Mouse (Mus musculus): ENCODE measurements around the gene Usp13.

The Usp13 gene

DNA sequence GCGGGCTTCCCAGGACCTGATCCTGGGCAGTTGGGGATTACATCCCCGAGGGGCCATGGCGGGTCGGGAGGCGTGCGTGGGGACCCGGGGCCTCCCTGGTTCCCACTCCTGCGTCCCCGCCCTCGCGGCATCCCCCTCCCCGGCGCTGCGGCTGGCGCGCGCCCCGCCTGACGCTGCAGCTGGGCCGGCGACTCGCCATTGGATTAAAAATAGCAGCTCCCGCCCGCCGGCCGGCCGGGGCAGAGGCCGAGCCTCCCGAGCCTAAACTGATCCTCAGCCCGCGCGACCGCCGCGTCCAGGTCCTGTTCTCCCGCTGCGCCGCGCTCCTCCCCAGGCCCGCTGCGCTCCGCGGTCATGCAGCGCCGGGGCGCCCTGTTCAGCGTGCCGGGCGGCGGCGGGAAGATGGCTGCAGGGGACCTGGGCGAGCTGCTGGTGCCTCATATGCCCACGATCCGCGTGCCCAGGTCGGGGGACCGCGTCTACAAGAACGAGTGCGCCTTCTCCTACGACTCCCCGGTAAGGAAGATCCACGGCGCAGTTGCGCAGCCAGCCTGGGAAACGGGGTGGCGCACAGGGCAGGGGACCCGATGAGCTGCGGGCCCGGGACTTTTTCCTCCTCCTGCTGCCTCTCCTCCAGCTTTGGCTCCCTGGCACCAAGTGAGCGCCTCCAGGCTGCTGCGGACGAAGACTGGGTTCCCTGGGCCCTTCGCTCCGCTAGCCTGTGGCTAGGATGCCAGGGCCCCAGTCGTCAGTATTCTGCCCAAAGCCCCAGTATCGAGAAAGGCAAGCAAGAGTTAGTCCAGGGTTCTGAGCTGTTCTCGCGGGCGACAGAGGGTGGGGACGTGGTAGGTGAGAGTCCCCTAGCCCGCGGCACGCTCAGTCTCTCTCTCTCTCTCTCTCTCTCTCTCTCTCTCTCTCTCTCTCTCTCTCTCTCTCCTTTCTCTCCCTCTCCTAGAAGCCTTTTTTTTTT, at the start of gene Usp13:
Gene Usp13 (plus strand): TSS at position 190 of the 970 bp plus-strand sequence.
- no peak for DNase-seq (ENCODE audit: extremely low read depth, low read depth, low spot score)

DNA sequence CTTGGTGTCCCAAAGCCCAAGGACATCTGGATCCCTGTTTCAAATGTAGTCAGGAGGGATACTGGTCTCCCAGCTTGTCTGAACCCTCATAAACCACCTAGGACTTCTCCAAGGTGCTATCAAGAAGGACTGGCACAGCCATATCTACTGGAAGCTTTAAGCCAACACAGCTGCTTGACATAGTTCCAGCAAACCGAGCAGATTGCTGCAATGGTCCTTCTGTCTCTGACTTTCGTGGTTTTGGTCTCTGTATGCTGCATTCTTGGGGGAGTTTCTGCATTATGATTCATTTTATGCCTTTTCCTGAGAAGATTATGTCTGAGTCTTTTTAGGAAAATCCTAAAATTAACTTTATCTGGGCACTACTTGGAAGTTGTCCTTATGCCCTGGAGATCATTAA, 46.6 kb upstream of the Usp13 start:
- DNase-seq (ENCODE audit: extremely low read depth, low read depth, low spot score), result no peak

DNA sequence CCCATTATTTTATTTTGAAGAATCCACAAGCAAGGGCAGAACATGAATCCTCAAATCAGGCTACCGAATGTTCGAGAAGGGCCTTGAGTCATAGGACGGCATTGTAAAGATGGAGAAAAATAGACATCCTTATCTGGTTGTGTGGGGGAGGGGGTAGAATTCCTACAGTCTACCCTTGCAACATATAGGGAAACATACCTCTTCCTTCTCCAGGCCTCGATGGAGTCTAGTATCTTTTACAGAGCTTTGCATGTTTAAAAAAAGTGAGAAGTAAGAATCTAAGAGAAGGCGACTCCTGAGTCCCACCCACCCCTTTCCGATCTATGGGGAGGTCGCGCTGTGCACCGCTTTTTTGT, 367 bp upstream of the Usp13 start:
- DNase-seq (ENCODE audit: extremely low read depth, low read depth, low spot score), result no peak

DNA sequence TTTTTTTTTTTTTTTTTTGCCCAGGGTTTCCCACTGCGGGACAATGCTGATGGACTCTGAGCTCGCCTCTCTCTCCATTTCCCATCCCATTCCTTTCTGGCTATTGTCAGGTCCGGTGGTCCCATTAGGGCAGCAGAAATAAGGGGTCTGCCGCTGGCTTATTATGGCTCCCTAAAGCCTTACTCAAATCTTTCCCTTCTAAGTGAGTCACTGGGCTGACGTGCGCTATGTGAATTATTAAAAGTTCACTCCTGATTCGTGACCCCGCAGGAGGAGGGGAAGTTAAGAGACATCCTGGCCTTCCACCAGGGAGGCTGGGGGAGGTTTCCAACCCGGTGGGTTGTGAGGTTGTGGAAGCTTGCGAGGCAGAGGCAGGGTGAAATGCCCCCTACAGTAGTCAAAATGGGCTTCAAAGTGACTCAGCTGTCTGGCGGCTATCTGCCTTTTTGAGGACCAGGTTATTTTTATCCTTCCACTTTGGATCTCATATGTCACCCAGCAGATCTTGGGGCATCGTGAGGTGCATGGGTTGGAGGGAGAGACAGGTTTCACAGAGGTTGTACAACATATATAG, 1.1 kb downstream of the Usp13 start:
- no peak for DNase-seq (ENCODE audit: extremely low read depth, low read depth, low spot score)

DNA sequence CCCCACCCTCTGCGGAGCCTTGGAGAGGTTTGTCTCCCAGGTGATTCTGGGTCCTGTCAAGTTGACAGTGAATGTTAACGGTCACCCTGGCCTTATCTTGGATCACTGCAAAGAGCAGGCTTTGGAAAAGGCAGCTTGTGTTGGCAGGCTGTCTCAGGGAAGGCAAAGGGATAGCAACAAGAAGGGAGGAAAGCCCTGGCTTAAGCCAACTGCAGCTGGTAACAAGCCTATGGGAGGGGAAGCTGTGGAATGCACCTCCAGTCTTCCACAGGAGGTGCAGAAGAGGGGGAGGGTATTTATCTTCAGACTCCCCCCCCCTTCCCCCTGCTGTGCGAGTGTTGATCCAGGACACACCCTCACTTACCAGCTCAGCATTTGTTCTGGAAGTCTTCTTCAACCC, 5.3 kb downstream of the Usp13 start:
- DNase-seq (ENCODE audit: extremely low read depth, low read depth, low spot score), result no peak

DNA sequence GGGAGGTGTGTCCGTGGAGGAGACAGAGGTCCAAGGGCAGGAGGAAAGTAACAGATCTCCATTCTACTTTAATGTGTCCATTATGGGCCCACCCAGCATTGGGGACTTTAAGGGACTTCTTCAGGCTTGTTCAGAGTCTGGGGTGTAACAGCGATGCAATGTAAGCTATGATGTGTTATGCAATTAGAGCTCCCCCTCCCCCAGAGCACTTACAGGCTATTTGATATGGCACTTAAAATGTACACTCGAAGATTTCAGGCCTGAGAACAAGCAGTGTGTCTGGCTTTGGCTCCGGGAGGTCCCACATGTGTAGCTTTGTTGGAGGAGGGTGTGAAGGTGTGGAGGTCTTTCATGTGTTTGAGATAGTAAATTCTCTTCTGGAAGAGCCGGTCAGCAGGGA, 7.6 kb downstream of the Usp13 start:
- DNase-seq (ENCODE audit: extremely low read depth, low read depth, low spot score), result no peak

DNA sequence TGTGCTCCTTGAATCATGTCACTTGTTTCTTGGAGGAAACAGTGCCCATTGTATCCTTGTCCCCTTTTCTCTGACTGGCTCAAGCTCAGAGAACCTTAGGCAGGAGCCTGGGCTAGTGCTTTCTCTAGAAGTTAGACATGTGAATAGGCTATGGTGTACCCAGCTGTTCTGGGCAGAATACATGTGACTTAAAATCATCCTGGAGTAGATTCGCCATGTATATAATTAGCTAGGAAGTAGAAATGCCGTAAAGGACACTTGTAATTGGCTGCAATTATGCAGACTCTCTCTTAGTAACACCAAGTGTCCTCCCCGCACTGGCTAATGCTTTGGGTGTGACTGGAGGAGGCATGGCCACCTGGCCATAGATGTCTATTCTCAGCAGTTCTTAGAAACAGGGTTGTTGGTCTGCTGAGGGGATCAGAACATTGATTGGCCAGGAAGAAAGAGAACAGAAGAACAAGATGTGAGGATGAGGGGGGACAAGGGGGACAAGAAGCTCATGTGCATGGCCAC, 8.7 kb downstream of the Usp13 start:
- no peak for DNase-seq (ENCODE audit: extremely low read depth, low read depth, low spot score)

DNA sequence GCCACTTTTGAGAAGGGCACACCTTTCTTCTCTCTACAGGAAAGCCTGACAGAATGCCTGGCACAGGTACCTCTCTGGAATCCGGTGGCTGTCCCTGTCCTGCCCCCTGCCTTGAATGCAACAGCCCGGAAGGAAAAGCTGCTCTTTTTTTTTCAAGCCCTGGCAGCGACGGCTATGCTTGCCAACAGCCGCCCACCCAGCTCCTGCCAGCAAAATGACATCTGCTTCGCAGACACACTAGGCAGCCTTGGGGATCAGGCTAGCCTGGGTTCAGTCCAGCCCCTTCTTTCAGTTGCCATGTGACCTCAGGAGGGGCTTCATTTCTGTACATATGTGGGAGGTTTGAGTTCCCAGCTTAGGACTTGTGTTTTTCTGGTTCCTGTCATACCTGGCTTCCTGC, 9.4 kb downstream of the Usp13 start:
- DNase-seq (ENCODE audit: extremely low read depth, low read depth, low spot score), result no peak

DNA sequence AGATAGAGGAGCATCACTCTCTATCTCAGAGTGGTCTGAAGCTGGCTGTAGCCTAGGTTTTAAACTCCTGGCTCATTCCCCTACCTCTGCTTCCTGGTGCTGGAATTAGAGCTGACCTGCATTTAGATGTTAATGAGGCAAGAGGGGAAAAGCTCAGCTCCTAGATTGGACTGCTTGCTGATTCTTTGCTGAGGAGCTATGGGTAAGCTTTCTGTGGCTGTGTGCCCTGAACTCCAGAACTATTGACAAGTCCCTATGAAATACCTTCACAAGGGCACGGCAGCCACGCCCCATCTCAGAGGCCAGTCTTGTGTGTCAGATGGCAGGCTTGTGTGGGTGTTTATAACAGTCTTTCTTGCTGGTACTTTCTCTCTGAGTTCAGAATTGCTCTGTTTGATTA, 16.5 kb downstream of the Usp13 start:
- no peak for DNase-seq (ENCODE audit: extremely low read depth, low read depth, low spot score)

DNA sequence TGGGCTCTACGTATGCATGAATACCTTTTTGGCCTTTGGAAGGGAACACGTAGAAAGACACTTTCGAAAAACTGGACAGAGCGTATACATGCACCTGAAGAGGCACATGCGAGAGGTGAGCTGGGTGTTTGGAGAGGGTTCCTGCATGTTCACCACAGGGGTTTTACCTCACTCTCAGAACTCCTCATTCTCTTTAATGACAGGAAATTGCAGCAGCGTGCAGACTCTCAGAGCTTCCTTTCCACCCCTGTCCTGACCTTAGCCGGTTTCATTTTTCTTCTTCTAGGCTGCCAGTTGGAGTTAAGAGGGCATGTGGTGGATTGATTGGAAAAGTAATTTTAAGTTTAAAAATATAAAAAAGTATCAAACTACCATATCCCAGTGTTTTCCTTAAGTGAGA, 20.5 kb downstream of the Usp13 start:
- no peak for DNase-seq (ENCODE audit: extremely low read depth, low read depth, low spot score)

DNA sequence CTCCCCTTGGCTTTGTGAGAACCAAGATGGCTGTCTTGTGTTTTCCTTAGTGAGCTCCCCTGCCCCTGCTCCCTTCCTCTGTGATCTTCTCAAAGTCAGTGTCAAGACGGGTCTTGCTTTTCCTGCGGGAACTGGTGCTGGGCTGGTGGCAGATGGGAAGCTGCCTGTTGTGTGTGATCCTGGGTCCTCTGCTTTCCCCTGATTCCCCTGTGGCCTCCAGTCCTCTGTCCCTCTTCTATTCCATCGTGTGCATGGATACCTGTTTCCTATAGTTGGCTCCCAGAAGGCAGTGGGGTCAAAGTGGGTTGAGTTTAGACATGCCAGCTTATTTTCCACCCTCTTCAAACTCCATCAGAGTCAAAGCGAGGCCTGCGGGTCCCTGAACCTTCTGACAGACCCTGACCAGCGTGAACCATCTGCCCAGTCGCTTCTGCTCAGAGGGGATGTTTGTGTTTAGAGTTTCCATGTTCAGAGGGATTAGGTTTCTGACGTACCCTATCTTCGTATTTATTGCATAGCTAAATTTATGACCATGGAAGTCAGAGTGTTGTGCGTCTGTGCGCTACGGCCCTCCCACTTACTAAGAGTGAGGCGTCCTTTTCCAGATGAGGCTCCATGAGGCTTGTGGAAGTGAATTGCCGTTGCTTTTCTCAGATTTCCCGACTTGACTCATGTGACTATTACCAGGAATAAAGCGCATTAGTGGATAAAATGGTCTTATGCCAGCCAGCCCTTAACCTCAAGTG, 39.2 kb downstream of the Usp13 start:
- DNase-seq (ENCODE audit: extremely low read depth, low read depth, low spot score), result no peak

DNA sequence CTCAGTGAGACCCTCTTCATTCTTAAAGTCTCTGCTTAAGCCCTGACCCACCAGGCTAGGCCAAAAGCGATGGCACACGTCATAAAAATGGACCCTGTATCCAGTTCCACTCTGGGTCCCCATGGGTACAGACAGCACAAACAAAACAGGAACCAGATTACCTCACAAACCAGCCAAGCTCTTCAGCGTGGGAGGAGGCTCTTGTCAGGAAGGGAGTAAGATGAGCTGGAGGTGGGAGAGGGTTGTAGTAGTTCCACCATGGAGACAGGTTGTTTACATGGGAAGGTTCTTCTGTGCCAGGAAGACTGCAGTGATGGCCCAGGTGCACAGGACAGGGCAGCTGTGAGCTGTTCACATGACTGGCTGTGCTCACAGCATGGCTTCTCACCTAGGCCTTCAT, 53.7 kb downstream of the Usp13 start:
- DNase-seq (ENCODE audit: extremely low read depth, low read depth, low spot score), result no peak

DNA sequence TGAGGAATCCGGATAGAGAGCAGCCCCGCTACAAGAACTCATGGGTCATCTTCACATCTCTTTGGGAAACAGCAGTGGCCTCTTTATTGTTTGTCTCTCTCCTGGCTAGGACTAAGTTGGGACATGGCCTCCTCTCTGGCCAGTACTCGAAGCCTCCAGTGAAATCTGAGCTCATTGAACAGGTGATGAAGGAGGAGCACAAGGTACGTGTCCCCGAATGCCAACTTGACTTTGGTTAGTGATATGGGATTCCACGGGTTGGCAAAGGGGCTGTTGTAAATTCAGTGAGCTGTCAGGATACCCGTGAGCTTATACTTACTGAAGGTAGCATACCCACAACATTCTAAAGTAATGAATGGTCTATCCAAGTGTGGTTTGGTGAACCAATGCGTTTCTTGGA, 69.0 kb downstream of the Usp13 start:
- DNase-seq (ENCODE audit: extremely low read depth, low read depth, low spot score), result no peak

DNA sequence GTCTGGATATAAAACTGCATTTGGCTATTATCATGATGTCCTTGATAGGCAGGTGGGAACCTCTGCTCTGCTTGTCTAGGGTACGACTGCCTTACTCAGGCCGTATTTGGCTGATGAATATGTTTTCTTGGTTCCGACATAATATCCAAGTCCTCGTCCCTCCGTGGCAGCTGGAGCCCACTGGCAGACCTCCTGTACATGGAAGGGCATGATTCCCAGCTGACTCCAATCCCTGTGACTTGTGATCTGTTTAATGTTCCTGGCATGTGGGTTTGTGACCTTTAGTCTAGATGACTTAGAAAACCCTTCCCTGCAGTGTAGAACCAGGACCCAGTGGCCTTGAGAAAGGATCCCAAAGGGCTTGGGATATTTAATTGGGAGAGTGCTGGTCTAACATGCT, 71.5 kb downstream of the Usp13 start:
- no peak for DNase-seq (ENCODE audit: extremely low read depth, low read depth, low spot score)

DNA sequence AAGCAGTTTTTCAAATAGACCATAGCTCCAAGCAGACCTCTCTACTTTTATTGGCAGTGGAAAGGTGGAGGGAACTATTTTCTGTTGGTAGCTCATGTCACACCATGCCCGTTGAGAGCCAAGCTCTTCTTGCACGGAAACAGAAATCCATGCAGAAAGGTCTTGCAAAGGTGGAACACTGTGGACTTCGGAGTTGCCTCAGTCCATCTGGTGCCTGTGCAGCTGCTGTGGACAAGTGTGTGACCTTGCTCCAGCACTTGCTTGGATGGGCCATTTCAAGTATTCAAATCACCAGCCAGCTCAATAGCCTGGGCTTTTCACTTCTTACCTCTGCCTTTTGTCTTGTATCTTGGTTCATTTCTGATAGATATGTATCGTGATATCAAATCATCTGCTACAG, 72.8 kb downstream of the Usp13 start:
- DNase-seq (ENCODE audit: extremely low read depth, low read depth, low spot score), result no peak

DNA sequence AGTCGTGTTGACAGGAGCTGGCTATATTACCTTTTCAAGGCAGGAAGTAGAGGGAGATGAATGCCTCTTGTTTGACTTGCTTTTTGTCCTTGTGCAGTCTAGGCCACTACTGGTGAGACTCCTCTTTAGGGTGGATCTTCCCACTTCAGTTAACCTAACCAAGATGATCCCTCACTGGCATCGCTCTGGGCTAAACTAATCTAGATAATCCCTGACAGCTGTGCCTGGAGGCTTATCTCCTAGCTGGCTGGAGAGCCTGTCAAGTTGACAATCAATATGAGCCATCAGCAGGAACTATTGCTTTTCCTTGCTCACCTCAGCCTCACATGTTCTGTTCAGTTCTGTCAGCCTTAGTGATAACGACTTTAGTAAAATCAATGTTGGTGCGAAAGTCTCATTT, 86.1 kb downstream of the Usp13 start:
- DNase-seq (ENCODE audit: extremely low read depth, low read depth, low spot score), result no peak

DNA sequence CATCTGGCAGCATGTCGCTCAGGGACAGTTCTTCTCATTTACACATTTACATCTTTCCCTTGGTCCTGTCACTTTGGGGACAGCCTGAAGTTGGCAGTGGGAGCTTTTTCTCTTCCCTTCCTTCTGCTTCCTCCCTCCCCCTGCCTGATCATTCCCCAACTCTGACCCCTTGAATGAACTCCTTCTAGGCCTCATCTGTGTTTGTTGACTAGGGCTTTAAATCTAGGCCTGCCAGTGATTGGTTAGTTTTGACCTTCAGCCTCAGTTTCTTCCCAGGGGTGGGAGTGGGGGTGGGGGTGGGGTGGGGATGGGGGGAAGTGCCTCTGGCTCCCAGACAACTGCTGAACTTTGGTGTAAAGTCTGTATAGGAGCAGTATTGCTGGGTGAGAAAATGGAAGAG, 87.3 kb downstream of the Usp13 start:
- no peak for DNase-seq (ENCODE audit: extremely low read depth, low read depth, low spot score)

DNA sequence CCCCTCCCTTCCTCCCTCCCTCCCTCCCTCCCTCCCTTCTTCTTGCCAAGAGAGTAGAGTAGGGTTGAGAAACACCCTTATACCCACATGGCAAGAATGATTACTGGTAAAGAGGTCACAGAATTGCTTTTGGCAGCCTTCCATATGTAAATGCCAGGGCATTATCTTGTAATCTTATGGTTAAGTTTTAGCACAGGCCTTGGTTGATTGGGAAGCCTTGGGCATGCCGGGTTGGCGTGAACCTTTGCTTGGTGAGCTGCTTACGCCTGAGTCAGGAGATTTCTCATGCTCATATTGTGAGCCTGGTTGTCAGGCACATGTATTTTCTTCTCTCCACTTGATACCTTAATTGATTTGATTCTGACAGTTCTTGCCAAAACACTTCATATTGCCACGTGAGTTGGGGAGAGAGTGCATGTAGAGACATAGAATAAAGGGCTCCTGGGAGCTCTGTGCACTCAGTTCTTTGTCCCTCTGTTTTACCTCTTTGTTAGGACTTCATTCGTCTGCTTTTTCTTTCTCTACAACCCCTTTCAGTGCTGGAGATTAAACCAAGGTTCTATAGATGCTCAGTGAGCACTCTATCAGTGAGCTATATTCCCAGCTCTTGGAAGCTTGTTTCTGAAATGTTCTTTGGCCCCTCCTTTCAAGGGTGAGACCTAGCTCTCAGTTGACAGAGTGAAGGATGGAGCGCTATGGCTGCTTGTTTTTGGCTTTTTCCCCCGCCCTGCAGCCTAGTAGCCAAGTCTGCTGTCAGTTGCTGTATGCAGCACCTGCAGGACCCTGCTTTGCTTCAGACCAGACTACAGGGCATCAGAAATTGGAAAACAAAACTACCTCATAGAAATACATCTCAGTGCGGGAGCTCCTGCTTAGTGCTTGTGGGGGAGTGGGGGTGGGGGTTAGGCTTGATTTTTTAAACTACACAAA, 88.8 kb downstream of the Usp13 start:
- DNase-seq (ENCODE audit: extremely low read depth, low read depth, low spot score), result peak; percentile 10

DNA sequence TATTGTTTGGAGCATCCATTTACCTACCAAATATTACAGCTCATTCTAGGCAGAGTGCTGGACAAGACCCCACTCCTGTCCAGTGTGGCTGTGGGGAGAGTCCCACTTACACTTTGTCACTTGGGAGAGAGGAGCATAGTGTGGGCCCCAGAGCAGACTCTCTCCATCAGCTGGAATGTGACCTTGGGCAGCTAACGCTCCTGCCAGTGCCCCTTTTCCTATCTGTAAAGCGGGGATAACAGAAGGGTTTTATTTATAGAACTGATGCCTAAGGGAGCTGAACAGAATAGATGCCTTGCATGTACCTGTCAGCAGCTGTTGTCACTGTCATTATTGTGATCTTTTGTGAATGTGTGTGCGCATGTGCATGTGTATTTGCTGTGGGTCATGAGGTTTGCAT, 91.1 kb downstream of the Usp13 start:
- no peak for DNase-seq (ENCODE audit: extremely low read depth, low read depth, low spot score)

DNA sequence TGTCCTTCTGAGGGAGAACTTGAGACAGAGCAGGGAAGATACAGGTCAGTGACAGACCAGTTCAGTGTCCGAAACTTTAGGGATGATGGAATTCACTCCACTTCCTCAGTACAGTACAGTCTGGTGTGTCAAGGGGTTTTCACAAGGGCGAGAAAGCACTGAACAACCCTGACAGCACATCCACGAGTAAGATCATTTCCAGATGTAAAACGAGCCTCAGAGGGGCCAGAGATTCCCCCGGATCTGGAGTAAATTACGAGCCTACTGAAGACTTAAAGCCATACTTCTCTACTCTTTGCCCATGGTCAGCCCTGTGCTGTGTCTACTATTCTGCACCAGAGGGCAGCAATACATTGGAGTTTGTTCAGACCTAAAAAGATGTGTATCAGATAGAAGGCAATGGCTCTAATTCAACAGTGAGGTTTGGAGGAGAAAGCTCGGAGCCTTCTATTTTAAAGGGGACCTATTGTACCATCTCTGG, 92.8 kb downstream of the Usp13 start:
- no peak for DNase-seq (ENCODE audit: extremely low read depth, low read depth, low spot score)

DNA sequence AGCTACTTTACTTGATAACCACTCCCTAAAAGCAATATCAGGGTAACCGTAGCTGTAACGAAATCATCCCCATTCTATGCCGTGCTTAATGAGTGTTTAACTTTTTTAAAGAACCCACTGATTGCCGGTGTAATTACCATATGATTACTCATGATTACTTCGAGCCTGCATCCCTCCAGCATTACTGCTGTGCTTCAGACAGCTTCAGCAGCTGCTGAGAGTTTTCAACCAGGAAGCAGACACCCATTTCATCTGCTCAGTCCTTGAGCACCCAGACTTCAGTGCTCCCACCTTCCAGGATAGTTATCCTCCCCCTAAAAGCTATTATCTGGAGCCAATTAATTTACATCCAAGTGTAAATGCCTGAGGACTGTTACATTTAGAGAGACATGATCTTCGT, 106.8 kb downstream of the Usp13 start:
- DNase-seq (ENCODE audit: extremely low read depth, low read depth, low spot score), result no peak
